Mouse (Mus musculus): ENCODE results near the gene Nav2. TPM values are rescaled to one million over a fixed set of nuclear protein-coding genes. Genes with fewer than 3 reads are reported as not detected.

The Nav2 gene
- polyA plus RNA-seq, 1 experiment, result 21.9 TPM

GRCm38 (mm10) chr7:49359120-49359519 is 450.6 kb downstream of the Nav2 start:
- H3K79me2 ChIP-seq (ENCODE audit: control insufficient read depth, insufficient read depth), result no peaks in the 10 kb centered on the region
- H3ac ChIP-seq (ENCODE audit: control insufficient read depth, insufficient read length), result no peak overlapping the region
- no peak overlapping the region for H3K4me3 ChIP-seq
- no peaks in the 10 kb centered on the region for H3K27me3 ChIP-seq (ENCODE audit: control insufficient read depth, insufficient read depth, insufficient read length)
- H3K36me3 ChIP-seq (ENCODE audit: control insufficient read depth, insufficient read depth), result no peaks in the 10 kb centered on the region
- no peak overlapping the region for H3K4me2 ChIP-seq (ENCODE audit: low read depth)
- TF ChIP-seq POLR2A (IDR thresholded peaks at IDR 0.05; ENCODE audit: insufficient read length, low read depth), result no peak
- TF ChIP-seq POLR2AphosphoS2 (IDR thresholded peaks at IDR 0.05; ENCODE audit: insufficient read length, low read depth), result no peak
- TF ChIP-seq CEBPB (IDR thresholded peaks at IDR 0.05; ENCODE audit: insufficient read depth, poor library complexity, severe bottlenecking), result no peak
- no peak for TF ChIP-seq SRF (IDR thresholded peaks at IDR 0.05; ENCODE audit: control insufficient read depth, insufficient read length, low read depth)
- TF ChIP-seq MAX (IDR thresholded peaks at IDR 0.05; ENCODE audit: low read depth), result no peak
- peak in 2 of 3 experiments; percentile 38 to 67 for TF ChIP-seq MYOG (IDR thresholded peaks at IDR 0.05; ENCODE audit: control insufficient read depth in 1 of 3, insufficient read depth in 1 of 3, insufficient read length in 2 of 3, low read depth in 2 of 3)
- TF ChIP-seq REST (IDR thresholded peaks at IDR 0.05; ENCODE audit: insufficient read depth, insufficient read length), result no peak
- peak; percentile 70 for TF ChIP-seq TCF12 (IDR thresholded peaks at IDR 0.05; ENCODE audit: insufficient read depth, poor library complexity, severe bottlenecking)
- no peak for TF ChIP-seq E2F4 (IDR thresholded peaks at IDR 0.05; ENCODE audit: insufficient read depth)
- TF ChIP-seq MYOD1 (IDR thresholded peaks at IDR 0.05; ENCODE audit: control insufficient read depth in 1 of 3, insufficient read length in 2 of 3, low read depth in 2 of 3), result peak; percentile 98 to 99 (median 99)
- peak; percentile 39 for TF ChIP-seq TCF3 (IDR thresholded peaks at IDR 0.05; ENCODE audit: insufficient read length, low read depth)
- no peak for TF ChIP-seq USF1 (IDR thresholded peaks at IDR 0.05; ENCODE audit: low read depth)

GRCm38 (mm10) chr7:49360597-49360996 is 452.1 kb downstream of the Nav2 start:
- Histone ChIP-seq H3K27me3 (ENCODE audit: control insufficient read depth, insufficient read depth, insufficient read length) (no peaks in the 10 kb centered on the region), H3K4me2 (ENCODE audit: low read depth) (no peak overlapping the region), H3K79me2 (ENCODE audit: control insufficient read depth, insufficient read depth) (no peaks in the 10 kb centered on the region), H3K36me3 (ENCODE audit: control insufficient read depth, insufficient read depth) (no peaks in the 10 kb centered on the region), H3ac (ENCODE audit: control insufficient read depth, insufficient read length) (no peak overlapping the region), H3K4me3 (no peak overlapping the region)
- TF ChIP-seq TCF12 (IDR thresholded peaks at IDR 0.05; ENCODE audit: insufficient read depth, poor library complexity, severe bottlenecking) (no peak), MYOG (IDR thresholded peaks at IDR 0.05; ENCODE audit: control insufficient read depth in 1 of 3, insufficient read depth in 1 of 3, insufficient read length in 2 of 3, low read depth in 2 of 3) (no peak), REST (IDR thresholded peaks at IDR 0.05; ENCODE audit: insufficient read depth, insufficient read length) (no peak), MYOD1 (IDR thresholded peaks at IDR 0.05; ENCODE audit: control insufficient read depth in 1 of 3, insufficient read length in 2 of 3, low read depth in 2 of 3) (no peak)

- Histone ChIP-seq H3K27me3 (ENCODE audit: control insufficient read depth, insufficient read depth, insufficient read length) (no peaks in the 10 kb centered on the region), H3K36me3 (ENCODE audit: control insufficient read depth, insufficient read depth) (no peaks in the 10 kb centered on the region), H3K4me3 (no peak overlapping the region), H3K4me2 (ENCODE audit: low read depth) (no peak overlapping the region), H3ac (ENCODE audit: control insufficient read depth, insufficient read length) (no peak overlapping the region), H3K79me2 (ENCODE audit: control insufficient read depth, insufficient read depth) (no peaks in the 10 kb centered on the region)
- TF ChIP-seq MYOD1 (IDR thresholded peaks at IDR 0.05; ENCODE audit: control insufficient read depth in 1 of 3, insufficient read length in 2 of 3, low read depth in 2 of 3) (no peak), E2F4 (IDR thresholded peaks at IDR 0.05; ENCODE audit: insufficient read depth) (no peak), SRF (IDR thresholded peaks at IDR 0.05; ENCODE audit: control insufficient read depth, insufficient read length, low read depth) (no peak), MYOG (IDR thresholded peaks at IDR 0.05; ENCODE audit: control insufficient read depth in 1 of 3, insufficient read depth in 1 of 3, insufficient read length in 2 of 3, low read depth in 2 of 3) (no peak), POLR2AphosphoS2 (IDR thresholded peaks at IDR 0.05; ENCODE audit: insufficient read length, low read depth) (no peak), TCF3 (IDR thresholded peaks at IDR 0.05; ENCODE audit: insufficient read length, low read depth) (no peak), REST (IDR thresholded peaks at IDR 0.05; ENCODE audit: insufficient read depth, insufficient read length) (no peak), POLR2A (IDR thresholded peaks at IDR 0.05; ENCODE audit: insufficient read length, low read depth) (no peak), USF1 (IDR thresholded peaks at IDR 0.05; ENCODE audit: low read depth) (no peak), CEBPB (IDR thresholded peaks at IDR 0.05; ENCODE audit: insufficient read depth, poor library complexity, severe bottlenecking) (no peak), TCF12 (IDR thresholded peaks at IDR 0.05; ENCODE audit: insufficient read depth, poor library complexity, severe bottlenecking) (no peak), MAX (IDR thresholded peaks at IDR 0.05; ENCODE audit: low read depth) (no peak)
Observed at GRCm38 (mm10) chr7:49361465-49362090, 453.1 kb downstream of the Nav2 start.

GRCm38 (mm10) chr7:49364486-49365162 is 456.1 kb downstream of the Nav2 start:
- no peaks in the 10 kb centered on the region for H3K79me2 ChIP-seq (ENCODE audit: control insufficient read depth, insufficient read depth)
- no peaks in the 10 kb centered on the region for H3K27me3 ChIP-seq (ENCODE audit: control insufficient read depth, insufficient read depth, insufficient read length)
- no peak overlapping the region for H3ac ChIP-seq (ENCODE audit: control insufficient read depth, insufficient read length)
- TF ChIP-seq REST (IDR thresholded peaks at IDR 0.05; ENCODE audit: insufficient read depth, insufficient read length), result no peak
- TF ChIP-seq MYOD1 (IDR thresholded peaks at IDR 0.05; ENCODE audit: control insufficient read depth in 1 of 3, insufficient read length in 2 of 3, low read depth in 2 of 3), result peak in 2 of 3 experiments; percentile 5 to 38
- no peak for TF ChIP-seq TCF12 (IDR thresholded peaks at IDR 0.05; ENCODE audit: insufficient read depth, poor library complexity, severe bottlenecking)
- no peak overlapping the region for H3K4me3 ChIP-seq
- no peak overlapping the region for H3K4me2 ChIP-seq (ENCODE audit: low read depth)
- no peaks in the 10 kb centered on the region for H3K36me3 ChIP-seq (ENCODE audit: control insufficient read depth, insufficient read depth)

GRCm38 (mm10) chr7:49368590-49368989 is 460.1 kb downstream of the Nav2 start:
- H3K27me3 ChIP-seq (ENCODE audit: control insufficient read depth, insufficient read depth, insufficient read length), result no peaks in the 10 kb centered on the region
- no peak overlapping the region for H3ac ChIP-seq (ENCODE audit: control insufficient read depth, insufficient read length)
- H3K4me2 ChIP-seq (ENCODE audit: low read depth), result no peak overlapping the region
- no peak overlapping the region for H3K4me3 ChIP-seq
- H3K36me3 ChIP-seq (ENCODE audit: control insufficient read depth, insufficient read depth), result no peaks in the 10 kb centered on the region
- H3K79me2 ChIP-seq (ENCODE audit: control insufficient read depth, insufficient read depth), result peaks cover 7% of the 10 kb centered on the region
- TF ChIP-seq TCF3 (IDR thresholded peaks at IDR 0.05; ENCODE audit: insufficient read length, low read depth), result no peak
- no peak for TF ChIP-seq USF1 (IDR thresholded peaks at IDR 0.05; ENCODE audit: low read depth)
- TF ChIP-seq MYOG (IDR thresholded peaks at IDR 0.05; ENCODE audit: control insufficient read depth in 1 of 3, insufficient read depth in 1 of 3, insufficient read length in 2 of 3, low read depth in 2 of 3), result no peak
- TF ChIP-seq TCF12 (IDR thresholded peaks at IDR 0.05; ENCODE audit: insufficient read depth, poor library complexity, severe bottlenecking), result no peak
- no peak for TF ChIP-seq POLR2AphosphoS2 (IDR thresholded peaks at IDR 0.05; ENCODE audit: insufficient read length, low read depth)
- TF ChIP-seq CEBPB (IDR thresholded peaks at IDR 0.05; ENCODE audit: insufficient read depth, poor library complexity, severe bottlenecking), result no peak
- no peak for TF ChIP-seq POLR2A (IDR thresholded peaks at IDR 0.05; ENCODE audit: insufficient read length, low read depth)
- TF ChIP-seq E2F4 (IDR thresholded peaks at IDR 0.05; ENCODE audit: insufficient read depth), result no peak
- no peak for TF ChIP-seq MAX (IDR thresholded peaks at IDR 0.05; ENCODE audit: low read depth)
